Comparison of ENCODE assay signal across 14 mouse cellular contexts in the genomic region with DNA sequence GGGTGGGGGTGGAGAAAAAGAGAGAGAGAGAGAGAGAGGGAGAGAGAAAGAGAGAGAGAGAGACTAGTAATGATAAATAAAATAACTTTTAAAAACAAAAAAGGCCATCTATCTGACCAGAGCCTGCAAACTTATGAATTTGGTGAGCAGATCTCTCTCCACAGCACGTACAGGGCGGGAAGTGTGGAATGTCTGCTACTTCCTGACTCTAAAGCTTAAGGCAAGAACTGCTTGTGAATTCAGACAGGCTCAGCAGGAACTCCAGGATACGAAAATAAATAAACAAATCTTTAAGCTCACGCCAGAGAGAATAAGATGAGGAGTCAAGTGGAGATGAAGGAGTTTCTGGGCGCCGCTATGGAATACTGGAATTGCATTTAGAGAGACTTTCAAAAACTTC.
DNase-seq lines count a peak whose midpoint lies in the region; ATAC-seq and TF ChIP-seq lines count a peak whose summit lies in the region.
"Had no signal": no experiment of that assay in that cellular context is flagged by ENCODE, and none has a peak within 500 bp of the region (broad histone marks: within the 10 kb centered on the region; RNA-seq: fewer than 3 reads in every experiment).

No protein-coding gene starts in this region.

- no peak overlapping the region for H3K9ac ChIP-seq in intestine, embryonic 16.5 days (ENCODE audit: low read depth, low read length)
- no peak overlapping the region for H3K9ac ChIP-seq in intestine, embryonic 15.5 days
- no peak overlapping the region for H3K9ac ChIP-seq in midbrain, embryonic 14.5 days (replicated peaks; ENCODE audit: low read length)
- no peak overlapping the region for H3K9ac ChIP-seq in midbrain, postnatal 0 days (replicated peaks; ENCODE audit: low read length, poor library complexity, severe bottlenecking)
- H3K9ac ChIP-seq in stomach, postnatal 0 days (ENCODE audit: low read length) = no peak overlapping the region
- H3K9ac ChIP-seq: liver, embryonic 14.5 days; midbrain, embryonic 12.5 days had no signal

- H3K4me2 ChIP-seq in intestine, embryonic 16.5 days (ENCODE audit: low read depth, low read length) = no peak overlapping the region
- no peak overlapping the region for H3K4me2 ChIP-seq in intestine, embryonic 15.5 days (replicated peaks)
- no peak overlapping the region for H3K4me2 ChIP-seq in midbrain, embryonic 14.5 days (ENCODE audit: low read length)
- H3K4me2 ChIP-seq in midbrain, postnatal 0 days (ENCODE audit: low read depth, low read length, poor library complexity, severe bottlenecking) = no peak overlapping the region
- no peak overlapping the region for H3K4me2 ChIP-seq in stomach, postnatal 0 days (replicated peaks; ENCODE audit: low read depth)
- H3K4me2 ChIP-seq: midbrain, embryonic 12.5 days had no signal

- no peaks in the 10 kb centered on the region for H3K4me1 ChIP-seq in intestine, embryonic 16.5 days (ENCODE audit: control insufficient read depth, insufficient read depth, low read length)
- H3K4me1 ChIP-seq in intestine, embryonic 15.5 days (replicated peaks) = no peaks in the 10 kb centered on the region
- no peaks in the 10 kb centered on the region for H3K4me1 ChIP-seq in midbrain, embryonic 14.5 days (ENCODE audit: control insufficient read depth, insufficient read depth, low read length)
- H3K4me1 ChIP-seq in midbrain, postnatal 0 days (ENCODE audit: insufficient read depth, low read length) = no peaks in the 10 kb centered on the region
- H3K4me1 ChIP-seq in stomach, postnatal 0 days (replicated peaks; ENCODE audit: control insufficient read depth, insufficient read depth) = no peaks in the 10 kb centered on the region
- H3K4me1 ChIP-seq: midbrain, embryonic 12.5 days had no signal

- 38% methylated on average over 6 of the region's 6 CpGs for WGBS in intestine, embryonic 16.5 days
- 41% methylated on average over 6 of the region's 6 CpGs for WGBS in intestine, embryonic 15.5 days
- 42% methylated on average over 6 of the region's 6 CpGs for WGBS in midbrain, embryonic 14.5 days
- 26% methylated on average over 6 of the region's 6 CpGs for WGBS in midbrain, postnatal 0 days
- 31% methylated on average over 6 of the region's 6 CpGs for WGBS in stomach, postnatal 0 days

- no peak for ATAC-seq in intestine, embryonic 16.5 days
- no peak for ATAC-seq in intestine, embryonic 15.5 days
- no peak for ATAC-seq in midbrain, embryonic 14.5 days (ENCODE audit: low FRiP score, low TSS enrichment)
- ATAC-seq in midbrain, postnatal 0 days (ENCODE audit: low FRiP score) = no peak
- no peak for ATAC-seq in stomach, postnatal 0 days (ENCODE audit: low FRiP score, low TSS enrichment)
- ATAC-seq: hindbrain, postnatal 0 days had no signal

- peaks cover 23% of the 10 kb centered on the region; the same call in 1 of the 2 replicates for H3K27me3 ChIP-seq in intestine, embryonic 16.5 days (replicated peaks; ENCODE audit: control insufficient read depth, insufficient read depth, low read length)
- 0 out of 2 replicates have a peak, but pooled peaks cover 2% of the 10 kb centered on the region for H3K27me3 ChIP-seq in intestine, embryonic 15.5 days (replicated peaks)
- 0 out of 2 replicates have a peak, but pooled peaks cover 5% of the 10 kb centered on the region for H3K27me3 ChIP-seq in midbrain, embryonic 14.5 days (ENCODE audit: control insufficient read depth, insufficient read depth, low read length)
- peaks cover 14% of the 10 kb centered on the region; the same call in 1 of the 2 replicates for H3K27me3 ChIP-seq in midbrain, postnatal 0 days (ENCODE audit: insufficient read depth, low read length)
- H3K27me3 ChIP-seq in stomach, postnatal 0 days (ENCODE audit: control insufficient read depth, insufficient read depth, low read length) = no peaks in the 10 kb centered on the region

- no peaks in the 10 kb centered on the region for H3K9me3 ChIP-seq in intestine, embryonic 16.5 days (ENCODE audit: control insufficient read depth, low read length)
- no peaks in the 10 kb centered on the region for H3K9me3 ChIP-seq in intestine, embryonic 15.5 days
- H3K9me3 ChIP-seq in midbrain, embryonic 14.5 days (ENCODE audit: control insufficient read depth, low read length) = no peaks in the 10 kb centered on the region
- no peaks in the 10 kb centered on the region for H3K9me3 ChIP-seq in midbrain, postnatal 0 days (ENCODE audit: low read length)
- no peaks in the 10 kb centered on the region for H3K9me3 ChIP-seq in stomach, postnatal 0 days (ENCODE audit: control insufficient read depth, low read length)
- H3K9me3 ChIP-seq: midbrain, embryonic 12.5 days had no signal

- no peak for TF ChIP-seq CTCF in gastrocnemius, adult 2 months (IDR thresholded peaks at IDR 0.05)
- TF ChIP-seq CTCF in midbrain, postnatal 0 days (IDR thresholded peaks at IDR 0.05) = no peak
- TF ChIP-seq CTCF in stomach, postnatal 0 days (IDR thresholded peaks at IDR 0.05; ENCODE audit: low read depth) = no peak

- TF ChIP-seq EP300 in stomach, postnatal 0 days (optimal IDR thresholded peaks at IDR 0.05) = no peak

- intact Hi-C loops in gastrocnemius, adult 2 months (cut with DNase I) = no loop called here

- H3K36me3 ChIP-seq in intestine, embryonic 16.5 days (ENCODE audit: control insufficient read depth, insufficient read depth, low read length) = no peaks in the 10 kb centered on the region
- H3K36me3 ChIP-seq in intestine, embryonic 15.5 days = no peaks in the 10 kb centered on the region
- H3K36me3 ChIP-seq in midbrain, embryonic 14.5 days (ENCODE audit: control insufficient read depth, insufficient read depth, low read length) = no peaks in the 10 kb centered on the region
- no peaks in the 10 kb centered on the region for H3K36me3 ChIP-seq in midbrain, postnatal 0 days (ENCODE audit: insufficient read depth, low read length)
- H3K36me3 ChIP-seq in stomach, postnatal 0 days (ENCODE audit: control insufficient read depth, insufficient read depth, low read length) = no peaks in the 10 kb centered on the region
- H3K36me3 ChIP-seq: midbrain, embryonic 12.5 days had no signal

- peak overlapping the region; percentile 31 for H3K27ac ChIP-seq in gastrocnemius, adult 2 months
- peak overlapping the region; percentile 45; the same call in 1 of the 2 replicates for H3K27ac ChIP-seq in intestine, embryonic 16.5 days (ENCODE audit: low read length)
- no peak overlapping the region for H3K27ac ChIP-seq in intestine, embryonic 15.5 days
- no peak overlapping the region for H3K27ac ChIP-seq in midbrain, embryonic 14.5 days (replicated peaks; ENCODE audit: low read depth, low read length)
- H3K27ac ChIP-seq in midbrain, postnatal 0 days (ENCODE audit: low read depth, low read length) = no peak overlapping the region
- H3K27ac ChIP-seq in stomach, postnatal 0 days (replicated peaks) = peak overlapping the region; percentile 49
- H3K27ac ChIP-seq: hindbrain, postnatal 0 days; layer of hippocampus, adult 2 months; liver, embryonic 14.5 days; midbrain, embryonic 12.5 days had no signal

- no peak for DNase-seq in gastrocnemius, adult 2 months
- DNase-seq in gastrocnemius, adult 8-10 months (ENCODE audit: low spot score in 2 of 2) = no peak
- peak; percentile 1 for DNase-seq in midbrain, embryonic 14.5 days
- no peak for DNase-seq in midbrain, postnatal 0 days (ENCODE audit: low spot score)
- DNase-seq in stomach, postnatal 0 days (ENCODE audit: low spot score) = no peak
- no peak for DNase-seq in urinary bladder, postnatal 10 days (ENCODE audit: low spot score)
- DNase-seq: adrenal gland, adult 8-10 months; cerebellum, postnatal 14 days had no signal

- H3K4me3 ChIP-seq in gastrocnemius, adult 2 months = no peak overlapping the region
- no peak overlapping the region for H3K4me3 ChIP-seq in intestine, embryonic 16.5 days (ENCODE audit: low read length)
- H3K4me3 ChIP-seq in intestine, embryonic 15.5 days (replicated peaks) = no peak overlapping the region
- no peak overlapping the region for H3K4me3 ChIP-seq in midbrain, embryonic 14.5 days (replicated peaks; ENCODE audit: low read depth, low read length)
- no peak overlapping the region for H3K4me3 ChIP-seq in midbrain, postnatal 0 days (ENCODE audit: low read depth, low read length)
- no peak overlapping the region for H3K4me3 ChIP-seq in stomach, postnatal 0 days (ENCODE audit: low read depth, low read length)
- H3K4me3 ChIP-seq: layer of hippocampus, adult 2 months; midbrain, embryonic 12.5 days had no signal

Comparison
In these comparisons a context has a peak if more than half of its experiments do, and no peak if none do; other contexts are left out.
1. H3K27ac ChIP-seq: peak in gastrocnemius, adult 2 months (single experiment), intestine, embryonic 16.5 days (single experiment) and stomach, postnatal 0 days (single experiment); none in intestine, embryonic 15.5 days (single experiment), midbrain, embryonic 14.5 days (single experiment) and midbrain, postnatal 0 days (single experiment).